Mouse (Mus musculus) spleen, postnatal 4 days (tissue): ENCODE results near the gene Sgpl1.

Source experiments
- DNase-seq, 2 experiments: peaks; one replicate each; pipeline ENCODE4 v3.0.0; 2022; ENCODE audit warnings: low spot score in 2 of 2

Sgpl1 gene

DNA sequence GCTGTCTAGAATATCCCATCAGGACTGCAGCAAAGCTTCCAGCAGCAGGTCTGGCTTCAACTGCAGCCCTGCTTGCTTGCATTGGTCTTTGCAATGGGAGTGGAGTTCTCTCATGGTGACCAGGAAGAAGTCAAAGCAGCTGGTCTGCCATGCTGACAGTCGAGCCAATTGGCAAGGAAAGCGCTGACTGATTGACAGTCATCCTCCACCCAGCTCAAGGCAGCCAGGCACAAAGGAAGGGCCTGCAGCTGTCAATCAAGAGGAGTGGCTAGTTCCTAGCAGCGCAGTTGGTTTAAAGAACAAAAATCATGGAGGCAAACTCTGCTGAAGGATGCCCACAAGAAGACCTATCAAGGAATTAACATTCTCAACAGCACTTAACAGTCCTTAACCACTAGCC is 61.0 kb downstream of the Sgpl1 start:
- no peak for DNase-seq

DNA sequence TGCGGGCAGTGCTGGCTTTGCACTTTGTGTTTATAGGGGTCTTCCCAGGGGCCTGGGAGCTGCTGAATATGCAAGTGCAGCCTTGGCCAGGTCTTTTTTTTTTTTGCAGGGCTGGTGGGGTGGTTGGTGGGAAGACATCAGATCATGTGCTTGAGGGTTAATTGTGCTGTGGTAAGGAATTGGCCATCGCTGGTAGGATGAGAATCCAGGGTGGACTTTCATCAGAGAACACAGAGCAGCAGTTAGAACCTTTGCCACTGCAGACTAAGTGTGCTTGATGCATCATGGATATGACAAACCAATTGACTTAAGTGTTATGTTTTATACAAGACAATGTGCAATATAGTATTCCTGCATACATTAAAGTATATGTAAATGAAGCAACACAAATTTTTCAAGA is 62.1 kb downstream of the Sgpl1 start:
- DNase-seq: no peak

DNA sequence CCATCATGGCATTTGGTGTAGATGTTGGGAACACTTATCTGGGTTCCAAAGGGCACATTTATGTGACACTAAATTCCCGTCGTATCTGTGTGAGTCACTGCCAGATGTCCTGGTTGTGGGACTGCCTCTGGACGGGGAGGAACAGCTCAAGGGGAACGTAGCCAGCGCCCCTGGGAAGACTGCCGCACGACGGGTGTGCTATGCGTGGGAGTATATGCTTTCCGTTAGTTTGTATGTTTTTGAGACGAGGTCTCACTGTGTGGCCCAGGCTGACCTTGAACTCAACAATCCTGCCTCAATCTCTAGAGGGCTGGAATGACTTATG is 66.6 kb downstream of the Sgpl1 start:
- no peak for DNase-seq

DNA sequence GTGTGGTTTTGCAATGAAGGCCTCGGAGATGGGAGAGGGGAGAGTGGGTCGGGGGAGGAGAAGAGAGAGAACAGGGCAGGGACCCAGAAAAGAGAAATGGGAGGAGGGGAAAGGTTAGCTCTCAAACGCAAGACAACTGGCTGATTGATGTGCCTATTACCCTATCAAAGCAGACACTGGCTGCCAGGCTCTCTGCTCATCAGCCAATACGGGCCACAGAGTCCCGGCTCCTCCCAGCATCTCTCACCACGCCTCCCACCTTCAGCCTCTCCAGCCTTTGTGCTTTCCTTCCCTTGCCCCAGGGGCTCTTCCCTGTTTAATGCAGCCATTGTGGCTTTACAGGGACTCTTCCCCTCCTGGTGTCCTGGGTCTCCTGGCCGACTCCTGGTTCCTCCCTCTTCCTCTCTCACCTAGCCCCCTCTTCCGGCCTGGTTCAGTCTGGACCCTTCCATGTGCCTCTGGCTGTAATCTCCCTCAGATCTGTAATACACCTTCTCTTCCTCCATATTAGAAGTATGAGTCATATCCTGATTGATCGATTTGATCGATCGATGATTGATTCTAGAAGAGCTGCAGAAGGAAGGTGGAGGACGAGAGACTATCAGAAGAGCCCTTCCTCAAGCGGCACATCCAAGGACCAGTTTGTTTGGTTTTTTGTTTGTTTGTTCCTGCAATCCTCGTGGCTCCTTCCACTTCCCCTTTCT is 67.1 kb downstream of the Sgpl1 start:
- peak; percentile 54 to 72 for DNase-seq

DNA sequence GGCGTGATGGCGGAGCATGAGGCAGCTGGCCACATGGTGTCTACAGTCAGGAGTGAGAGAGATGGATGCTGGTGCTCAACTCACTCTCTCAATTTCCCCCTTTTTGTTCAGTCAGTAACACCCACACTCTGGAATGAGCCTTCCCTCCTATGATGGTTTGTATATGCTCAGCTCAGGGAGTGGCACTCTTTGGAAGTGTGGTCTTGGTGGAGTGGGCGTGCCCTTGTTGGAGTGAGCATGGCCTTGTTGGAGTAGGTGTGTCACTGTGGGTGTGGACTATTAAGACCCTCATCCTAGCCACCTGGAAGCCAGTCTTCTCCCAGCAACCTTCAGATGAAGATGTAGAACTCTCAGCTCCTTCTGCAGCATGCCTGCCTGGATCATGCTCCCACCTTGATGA is 71.9 kb downstream of the Sgpl1 start:
- no peak for DNase-seq

DNA sequence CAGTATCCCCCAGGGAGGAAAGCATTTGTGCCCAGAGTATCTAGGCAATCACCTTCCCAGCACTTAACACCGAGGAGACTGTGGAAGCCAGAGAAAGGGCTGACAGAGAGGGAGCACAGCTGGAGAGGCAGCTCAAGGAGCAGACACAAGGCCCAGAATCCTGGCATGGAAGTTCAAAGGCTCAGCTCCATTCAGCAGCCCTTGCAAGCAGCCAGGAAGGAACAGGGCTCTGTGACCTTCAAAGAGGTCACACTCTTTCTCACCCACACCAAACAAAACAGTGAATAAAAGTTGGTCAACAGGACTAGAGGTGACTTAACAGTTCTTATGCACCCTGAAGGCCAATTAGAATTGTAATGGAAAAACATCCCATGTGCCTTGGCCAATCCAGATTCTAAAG is 72.9 kb downstream of the Sgpl1 start:
- no peak for DNase-seq

DNA sequence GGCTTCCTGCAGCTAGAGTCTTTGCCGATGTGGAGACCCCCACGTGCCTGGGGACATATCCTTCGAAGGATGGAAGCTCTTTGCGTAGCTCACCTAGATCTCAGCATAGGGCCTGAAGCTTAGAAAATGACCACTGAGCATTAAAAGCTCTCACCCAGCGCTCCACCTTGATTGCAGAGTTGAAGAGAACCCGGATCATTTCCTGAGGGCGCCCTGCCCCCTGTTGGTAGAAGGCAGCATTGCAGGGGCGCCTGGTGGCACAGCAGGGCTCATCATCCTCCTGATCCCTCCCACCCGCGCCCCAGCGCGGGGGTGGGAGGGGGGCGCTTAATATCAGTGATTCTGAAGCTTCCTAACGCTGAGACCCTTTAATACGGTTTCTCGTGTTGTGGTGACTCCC is 75.2 kb downstream of the Sgpl1 start:
- peak; percentile 28 to 79 for DNase-seq

DNA sequence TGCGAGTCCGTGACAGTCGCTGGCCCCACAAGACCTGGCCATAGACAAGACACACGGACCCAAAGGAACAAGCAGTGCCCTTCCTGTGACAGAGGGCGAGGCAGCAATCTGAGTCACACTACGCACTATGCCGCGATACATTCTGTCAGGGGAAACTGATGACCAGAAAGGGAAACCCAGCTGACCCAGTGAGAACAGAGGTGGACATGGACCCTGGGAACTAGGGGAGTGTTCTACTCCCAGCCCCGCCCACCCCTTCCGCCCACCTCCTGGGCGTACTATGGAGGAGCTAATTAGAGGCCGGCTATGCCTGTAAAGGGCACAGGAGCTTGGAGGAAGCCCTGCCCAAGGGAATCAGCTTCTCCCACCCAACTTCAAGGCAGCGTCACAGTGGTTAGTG is 78.3 kb downstream of the Sgpl1 start:
- no peak for DNase-seq

DNA sequence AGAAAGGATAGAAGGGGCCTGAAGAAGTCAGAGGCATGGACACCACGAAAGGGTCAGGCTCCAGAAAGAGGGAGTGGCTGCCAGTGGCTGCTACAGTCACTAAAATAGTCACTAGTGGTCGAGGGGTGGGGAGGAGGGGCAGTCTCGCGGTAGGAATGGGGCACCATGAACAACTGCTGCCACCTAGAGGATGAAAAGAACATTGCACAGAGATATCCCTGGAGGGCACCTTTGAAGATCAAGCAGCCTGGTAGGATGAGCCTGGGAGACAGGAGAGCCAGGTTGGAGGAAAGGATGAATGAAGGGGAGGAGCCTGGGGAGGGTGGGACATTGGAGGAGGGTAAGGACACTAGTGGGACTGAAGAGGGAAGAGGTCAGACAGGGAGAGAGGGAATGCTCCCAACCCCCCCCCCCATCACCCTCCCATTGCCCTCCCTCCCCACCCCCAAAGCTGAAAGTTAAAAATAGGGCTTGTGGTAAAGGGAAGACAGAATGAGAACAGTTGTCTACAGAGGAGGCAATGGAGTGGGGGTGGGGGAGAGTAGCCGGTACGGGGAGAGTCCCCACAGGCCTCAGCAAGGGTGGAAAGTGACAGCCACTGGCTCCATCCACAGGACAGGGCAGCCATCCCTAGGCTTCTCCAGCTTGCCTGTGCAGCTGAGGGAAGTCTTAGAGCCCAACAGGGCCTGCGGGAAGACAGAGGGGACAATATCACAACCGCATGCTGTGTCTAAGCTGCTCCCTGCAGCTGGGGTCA is 78.9 kb downstream of the Sgpl1 start:
- DNase-seq: peak in 1 of 2 experiments; percentile 31

DNA sequence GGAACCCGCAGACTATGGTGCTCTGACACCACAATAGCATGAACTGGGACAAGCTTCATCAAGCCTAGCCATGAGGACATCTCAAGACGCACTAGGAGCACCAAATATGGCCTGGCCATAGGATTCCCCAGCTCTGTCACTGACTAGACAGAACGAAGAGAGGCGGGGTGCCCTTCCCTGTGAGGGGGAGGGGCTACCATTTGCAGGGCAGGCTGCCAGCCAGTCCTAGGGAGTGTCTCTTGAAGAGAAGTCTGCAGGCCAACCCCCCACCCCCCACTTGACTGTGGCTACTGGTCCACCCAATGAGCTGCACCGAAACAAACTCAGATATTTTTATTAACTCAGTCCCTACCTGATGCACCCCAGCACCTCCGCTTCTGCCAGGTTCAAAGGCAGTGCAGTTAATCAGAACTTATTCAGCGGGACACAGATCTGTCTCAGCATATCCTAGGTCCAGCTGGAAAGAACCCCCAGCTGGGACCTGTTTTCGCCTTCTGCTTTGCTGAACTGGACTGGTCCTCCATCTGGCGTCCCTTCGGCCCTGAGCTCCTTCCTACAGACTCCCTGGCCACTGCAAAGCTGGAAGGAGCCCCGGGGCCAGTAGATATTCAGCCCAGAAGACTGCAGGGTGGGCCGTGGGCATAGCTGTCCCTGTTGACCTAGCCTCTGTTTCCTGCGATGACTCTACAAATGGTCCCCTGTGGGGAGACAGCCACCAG is 82.1 kb downstream of the Sgpl1 start:
- DNase-seq: no peak

DNA sequence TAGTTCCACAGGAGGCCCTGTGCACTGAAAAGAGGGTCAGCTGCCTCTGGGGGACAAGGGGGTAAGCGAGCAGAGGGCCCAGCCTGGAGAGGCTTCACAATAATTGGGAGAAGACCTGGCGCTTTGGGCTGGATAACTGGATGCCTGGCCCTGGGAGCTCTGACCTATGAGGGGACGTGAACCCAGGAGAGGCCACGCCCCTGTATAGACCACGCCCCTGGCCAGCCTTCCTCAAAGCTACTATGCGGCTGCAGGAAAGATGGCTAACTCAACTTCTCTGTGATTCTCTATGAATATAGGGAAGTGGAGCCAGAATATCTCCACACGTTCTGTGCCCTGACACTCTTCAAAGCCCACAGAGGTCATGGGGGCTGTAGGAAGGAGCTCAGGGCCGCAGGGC is 82.9 kb downstream of the Sgpl1 start:
- DNase-seq: peak in 1 of 2 experiments; percentile 26

DNA sequence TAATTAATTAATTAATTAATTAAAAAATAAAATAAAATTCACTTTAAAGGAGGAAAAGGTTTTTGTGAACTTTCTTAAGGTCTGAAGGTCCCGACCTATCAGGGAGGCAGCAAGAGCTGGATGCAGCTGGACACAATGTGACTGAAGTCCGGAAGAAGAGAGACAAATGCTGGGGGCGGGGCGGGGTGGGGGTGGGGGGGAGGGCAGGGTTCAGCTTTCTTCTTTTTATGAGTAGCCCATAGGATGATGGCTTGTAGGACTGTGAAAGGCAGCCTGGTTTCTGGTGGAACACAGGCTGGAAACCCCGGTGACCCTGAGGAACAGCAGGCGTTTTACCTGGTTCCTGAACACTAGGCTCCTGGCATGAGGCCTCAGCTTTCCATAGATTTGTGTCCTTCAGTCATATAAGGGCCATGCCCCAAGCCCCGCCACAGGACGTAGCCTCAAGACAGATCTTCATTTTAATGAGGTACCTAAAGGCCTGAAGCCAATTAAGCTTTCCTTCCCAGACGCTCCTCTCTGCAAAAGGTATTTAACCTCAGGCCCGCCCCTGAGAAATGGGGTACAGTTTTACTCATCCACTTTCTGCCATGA is 84.1 kb downstream of the Sgpl1 start:
- DNase-seq: no peak

DNA sequence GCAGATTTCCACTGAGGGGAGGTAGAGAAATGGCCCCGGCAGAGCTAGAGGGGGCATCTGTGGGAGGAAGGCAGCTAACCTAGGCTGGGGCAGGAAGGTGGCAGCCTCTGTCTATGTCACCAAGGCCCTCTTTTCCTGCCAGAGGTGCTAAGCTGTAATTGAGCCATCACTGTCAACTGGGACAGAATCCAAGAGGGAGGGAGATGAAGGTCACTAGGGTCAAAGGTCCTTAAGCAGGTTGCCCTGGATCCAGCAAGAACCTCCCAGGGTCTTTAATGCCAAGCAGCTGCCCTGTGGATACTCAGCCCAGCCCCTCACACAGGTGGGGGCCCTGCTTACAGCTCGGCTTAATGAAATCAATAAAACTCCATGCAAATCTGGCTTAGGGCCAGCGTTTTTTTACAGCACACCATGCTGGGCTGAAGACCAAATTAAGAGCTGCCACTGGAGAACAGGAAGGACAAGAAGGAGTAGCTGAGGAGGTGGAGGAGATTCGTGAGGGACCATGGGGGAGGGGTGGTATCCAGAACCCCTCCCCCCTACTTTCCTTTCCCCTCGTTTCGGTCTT is 87.9 kb downstream of the Sgpl1 start:
- no peak for DNase-seq

DNA sequence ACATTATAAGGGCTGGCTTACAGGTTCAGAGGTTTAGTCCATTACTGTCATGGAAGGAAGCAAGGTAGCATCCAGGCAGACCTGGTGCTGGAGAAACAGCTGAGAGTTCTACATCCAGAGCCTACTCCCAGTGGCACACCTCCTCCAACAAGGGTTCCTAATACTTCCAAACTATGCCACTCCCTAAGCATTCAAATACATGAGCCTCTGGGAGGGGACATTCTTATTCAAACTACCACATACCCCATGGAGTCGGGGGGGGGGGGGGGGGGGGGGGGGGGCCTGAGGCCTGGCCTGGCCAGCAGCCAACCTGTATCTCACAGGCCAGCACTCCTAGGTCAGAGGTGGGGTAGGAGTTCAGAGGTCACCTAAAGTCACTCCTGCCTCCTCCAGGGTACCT is 88.4 kb downstream of the Sgpl1 start:
- no peak for DNase-seq

DNA sequence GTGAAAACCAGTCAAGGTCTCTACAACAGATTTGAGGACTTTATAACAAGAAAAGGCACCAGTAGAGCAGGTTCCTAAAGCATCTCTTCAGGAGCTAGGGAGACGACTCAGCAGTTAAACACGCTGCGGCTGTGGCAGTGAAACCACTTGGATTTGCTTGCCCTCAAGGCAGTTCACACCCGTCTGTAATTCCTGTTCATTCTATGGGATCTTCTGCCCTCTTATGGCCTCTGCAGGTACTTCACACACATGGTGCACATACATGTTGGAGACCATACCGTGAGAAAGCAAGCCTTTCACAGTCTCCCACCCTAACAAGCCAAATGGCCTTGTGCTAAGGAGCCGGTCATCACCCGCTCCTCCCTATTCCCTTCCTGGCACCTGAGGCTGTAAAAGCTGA is 90.8 kb downstream of the Sgpl1 start:
- DNase-seq: no peak

DNA sequence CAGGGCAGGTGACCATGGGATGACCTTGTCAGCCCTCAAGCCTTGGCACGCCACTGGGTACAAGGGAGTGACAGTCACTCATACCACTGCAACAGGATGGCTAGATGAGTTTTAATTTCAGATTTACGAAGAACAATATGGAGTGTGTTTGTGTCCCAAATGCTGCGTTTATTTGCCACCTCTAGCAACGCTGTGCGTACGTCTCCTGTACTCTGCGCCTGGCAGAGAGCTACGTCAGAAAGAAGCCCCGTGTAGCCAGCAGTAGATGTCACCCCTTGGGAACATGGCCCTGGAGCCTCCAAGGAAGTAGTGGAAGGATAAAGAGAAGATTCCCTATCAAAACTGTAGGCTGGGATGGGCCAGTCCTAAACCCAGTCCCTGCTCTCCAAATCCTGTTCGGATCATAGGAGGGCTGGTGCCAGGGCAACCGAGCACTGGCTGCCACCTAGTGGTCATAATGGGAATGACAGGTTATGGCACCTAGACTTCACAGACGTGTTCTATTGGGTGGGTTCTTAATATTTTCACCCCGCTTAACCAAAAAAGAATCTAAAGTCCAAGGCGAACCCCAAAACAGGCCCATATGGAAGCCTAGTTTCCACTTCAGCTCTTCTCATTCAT is 95.4 kb downstream of the Sgpl1 start:
- DNase-seq: peak; percentile 41 to 81
